Mouse (Mus musculus) stomach, embryonic 14.5 days (tissue): ENCODE data around the gene Prcd. TPM values are rescaled to one million over a fixed set of nuclear protein-coding genes. Genes with fewer than 3 reads are reported as not detected.

Experiments used
- ATAC-seq: fragments of 200-750 bp; cut with Nextera tagmentation; 2 replicates; pipeline ENCODE4 v1.8.0; 2017; ENCODE audit warnings: low read depth, moderate TSS enrichment; ENCODE audit not compliant: insufficient number of reproducible peaks, insufficient read depth, low FRiP score
- H3K27ac ChIP-seq: fragments of 300-500 bp; sonication (generic); 2 replicates; pipeline ENCODE4 v1.5.1; 2014; ENCODE audit warnings: mild to moderate bottlenecking, low read length, moderate library complexity, mixed read lengths
- H3K27me3 ChIP-seq: fragments of 300-500 bp; sonication (generic); 2 replicates; pipeline ENCODE4 v1.6.1; 2014; ENCODE audit warnings: low read length, control low read depth, mixed read lengths; ENCODE audit not compliant: control insufficient read depth, insufficient read depth
- H3K36me3 ChIP-seq: fragments of 300-500 bp; sonication (generic); 2 replicates; pipeline ENCODE4 v1.6.1; 2014; ENCODE audit warnings: mild to moderate bottlenecking, control low read depth, low read length, moderate library complexity, mixed read lengths; ENCODE audit not compliant: control insufficient read depth, insufficient read depth
- H3K4me1 ChIP-seq: fragments of 300-500 bp; sonication (generic); 2 replicates; pipeline ENCODE4 v1.6.1; 2014; ENCODE audit warnings: low read length, control low read depth, mixed read lengths; ENCODE audit not compliant: control insufficient read depth, insufficient read depth
- H3K4me2 ChIP-seq: fragments of 300-500 bp; sonication (generic); replicated peaks from 2 replicates; pipeline ENCODE4 v1.6.1; 2014; ENCODE audit warnings: low read depth, low read length, control low read depth
- H3K4me3 ChIP-seq: fragments of 300-500 bp; sonication (generic); 2 replicates; pipeline ENCODE4 v1.5.1; 2014; ENCODE audit warnings: low read depth, low read length, control low read depth
- H3K9ac ChIP-seq: fragments of 300-500 bp; sonication (generic); replicated peaks from 2 replicates; pipeline ENCODE4 v1.6.1; 2014; ENCODE audit warnings: low read depth, mild to moderate bottlenecking, control low read depth, low read length, moderate library complexity, mixed read lengths
- H3K9me3 ChIP-seq: fragments of 300-500 bp; sonication (generic); 2 replicates; pipeline ENCODE4 v1.6.1; 2016; ENCODE audit warnings: low read depth, low read length, control low read depth; ENCODE audit not compliant: control insufficient read depth
- WGBS: fragments of 180-500 bp; shearing (Covaris S2); extraction: QIAGEN DNeasy Blood & Tissue Kit; methylation state at CpG from one replicate; pipeline ENCODE4 v1.1.7; 2014; 5-methylcytosine and 5-hydroxymethylcytosine counted together
- polyA plus RNA-seq: library from polyadenylated mRNA; unstranded; fragments of >200 nt; fragmentation: Nextera tagmentation; extraction: Ambion mirVana; gene quantifications from 2 replicates; pipeline ENCODE4 v1.2.1, GENCODE M21; 2014

Prcd gene
- polyA plus RNA-seq, 1 experiment from 2014 or later: 1.2 TPM

GRCm38 (mm10) chr11:116693899-116694249 lies 40.5 kb downstream of the Prcd start:
- H3K27me3 ChIP-seq: 0 out of 2 replicates have a peak, but pooled peaks cover 9% of the 10 kb centered on the region
- ATAC-seq: peak; percentile 59; the same call in 1 of the 2 replicates
- H3K36me3 ChIP-seq: no peaks in the 10 kb centered on the region
- peak overlapping the region; percentile 89 for H3K27ac ChIP-seq
- no peaks in the 10 kb centered on the region for H3K9me3 ChIP-seq
- peak overlapping the region; percentile 51 for H3K4me3 ChIP-seq
- peak overlapping the region; percentile 85 for H3K4me2 ChIP-seq
- WGBS: 36% methylated on average over 4 of the region's 4 CpGs
- H3K4me1 ChIP-seq: 0 out of 2 replicates have a peak, but pooled peaks cover 6% of the 10 kb centered on the region
- peak overlapping the region; percentile 63 for H3K9ac ChIP-seq

DNA sequence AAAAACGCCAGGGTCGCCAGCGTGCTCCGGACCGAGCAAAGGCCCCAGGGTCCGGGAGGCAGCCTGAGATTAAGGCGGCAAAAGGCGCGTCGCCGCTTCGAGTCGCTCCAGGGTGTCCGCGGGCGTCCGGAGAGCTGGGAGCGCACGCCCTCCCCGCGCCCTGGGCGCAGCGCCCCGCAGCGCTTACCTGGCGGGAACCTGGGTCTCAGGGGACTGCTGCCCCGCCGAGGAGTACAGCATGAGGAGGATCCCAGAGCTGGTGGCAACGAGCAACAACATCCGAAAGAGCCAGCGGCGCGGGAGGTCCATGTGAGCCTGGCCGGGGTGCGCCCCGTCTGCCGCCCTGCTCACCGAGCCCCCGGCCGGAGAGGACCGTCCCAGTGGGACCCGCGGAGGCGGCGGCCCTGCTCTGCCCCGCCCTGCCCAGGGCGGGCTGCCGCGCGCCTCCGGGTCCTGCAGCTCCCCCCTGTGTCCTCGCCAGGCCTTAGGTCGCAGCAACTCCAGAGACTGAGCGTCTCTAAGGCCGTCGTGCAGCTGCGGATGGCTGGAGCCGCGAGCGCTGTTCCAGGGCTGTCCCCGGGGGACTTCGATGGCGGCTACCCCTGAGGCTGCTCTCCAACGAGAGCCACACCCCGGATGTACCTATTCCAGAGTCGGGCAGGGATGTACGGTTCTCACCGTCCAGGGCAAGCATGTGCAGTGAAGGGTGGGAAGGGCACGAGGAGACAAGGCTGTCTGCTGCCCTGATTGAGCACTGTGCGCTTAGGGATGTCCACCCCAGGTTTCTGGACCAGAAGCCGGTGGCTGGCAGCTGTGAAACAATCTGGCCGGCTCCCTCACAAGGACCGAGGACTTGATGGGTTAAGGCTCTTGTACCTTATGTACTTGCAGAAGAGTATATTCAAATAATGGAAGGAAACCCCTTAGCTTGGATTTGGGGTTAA lies 41.2 kb downstream of the Prcd start:
- Histone ChIP-seq H3K27me3 (0 out of 2 replicates have a peak, but pooled peaks cover 9% of the 10 kb centered on the region), H3K36me3 (no peaks in the 10 kb centered on the region), H3K9me3 (no peaks in the 10 kb centered on the region), H3K4me1 (0 out of 2 replicates have a peak, but pooled peaks cover 6% of the 10 kb centered on the region), H3K4me3 (peak overlapping the region; percentile 51), H3K4me2 (peak overlapping the region; percentile 85), H3K9ac (peak overlapping the region; percentile 63), H3K27ac (peak overlapping the region; percentile 89)
- 2% methylated on average over 73 of the region's 73 CpGs for WGBS
- peak; percentile 85 for ATAC-seq

DNA sequence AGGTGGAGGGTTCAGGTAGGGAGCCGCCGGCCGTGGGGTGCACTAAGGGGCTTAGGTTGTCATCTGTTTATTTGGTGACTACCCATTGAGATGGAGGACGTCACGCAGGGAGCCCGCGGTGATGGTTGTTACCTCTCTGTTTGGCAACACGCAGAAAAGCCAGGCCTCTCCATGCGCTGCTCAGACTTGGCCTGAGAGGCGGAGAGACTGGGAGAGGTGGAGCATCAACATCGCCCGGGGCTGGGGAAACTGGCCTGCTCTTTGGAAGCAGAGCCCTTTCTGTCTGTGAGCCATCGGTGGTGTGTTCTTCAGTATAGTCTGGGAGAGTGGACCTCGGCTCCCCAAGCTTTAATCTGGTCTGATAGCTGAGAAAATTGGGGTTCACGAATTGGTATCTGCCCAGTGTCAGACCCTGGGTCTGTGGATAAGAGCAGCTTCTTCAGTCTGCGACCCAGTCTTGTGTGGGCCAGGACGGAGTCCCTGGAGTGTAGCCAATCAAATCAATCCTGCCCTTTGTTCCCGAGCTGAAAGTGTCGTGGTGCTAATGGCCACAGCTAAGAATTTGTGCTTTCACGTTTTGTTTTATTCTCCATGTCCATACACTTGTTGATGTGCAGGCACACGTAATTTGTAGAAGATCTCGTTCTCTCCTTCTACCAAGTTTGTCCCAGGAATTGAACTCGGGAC lies 42.0 kb downstream of the Prcd start:
- ATAC-seq: no peak
- no peaks in the 10 kb centered on the region for H3K9me3 ChIP-seq
- H3K4me3 ChIP-seq: no peak overlapping the region
- no peaks in the 10 kb centered on the region for H3K36me3 ChIP-seq
- WGBS: 36% methylated on average over 23 of the region's 23 CpGs
- H3K27ac ChIP-seq: no peak overlapping the region
- 0 out of 2 replicates have a peak, but pooled peaks cover 6% of the 10 kb centered on the region for H3K4me1 ChIP-seq
- H3K9ac ChIP-seq: no peak overlapping the region
- H3K27me3 ChIP-seq: 0 out of 2 replicates have a peak, but pooled peaks cover 9% of the 10 kb centered on the region
- H3K4me2 ChIP-seq: peak overlapping the region; percentile 85; the same call in 1 of the 2 replicates

GRCm38 (mm10) chr11:116696426-116696825 lies 43.1 kb downstream of the Prcd start:
- H3K27ac ChIP-seq: no peak overlapping the region
- H3K4me3 ChIP-seq: no peak overlapping the region
- H3K36me3 ChIP-seq: no peaks in the 10 kb centered on the region
- no peak for ATAC-seq
- no peak overlapping the region for H3K4me2 ChIP-seq
- no peaks in the 10 kb centered on the region for H3K9me3 ChIP-seq
- no peak overlapping the region for H3K9ac ChIP-seq
- 0 out of 2 replicates have a peak, but pooled peaks cover 6% of the 10 kb centered on the region for H3K4me1 ChIP-seq
- 0 out of 2 replicates have a peak, but pooled peaks cover 9% of the 10 kb centered on the region for H3K27me3 ChIP-seq
- WGBS: 87% methylated on average over 4 of the region's 4 CpGs

- 0 out of 2 replicates have a peak, but pooled peaks cover 9% of the 10 kb centered on the region for H3K27me3 ChIP-seq
- no peak for ATAC-seq
- no peak overlapping the region for H3K9ac ChIP-seq
- no peaks in the 10 kb centered on the region for H3K9me3 ChIP-seq
- WGBS: 56% methylated on average over 9 of the region's 9 CpGs
- no peak overlapping the region for H3K4me2 ChIP-seq
- no peaks in the 10 kb centered on the region for H3K36me3 ChIP-seq
- H3K4me1 ChIP-seq: 0 out of 2 replicates have a peak, but pooled peaks cover 6% of the 10 kb centered on the region
- H3K4me3 ChIP-seq: no peak overlapping the region
- no peak overlapping the region for H3K27ac ChIP-seq
Measured at GRCm38 (mm10) chr11:116697521-116697920, 44.2 kb downstream of the Prcd start.

- Histone ChIP-seq H3K4me2 (no peak overlapping the region), H3K4me3 (no peak overlapping the region), H3K27ac (no peak overlapping the region), H3K9ac (no peak overlapping the region), H3K27me3 (no peaks in the 10 kb centered on the region), H3K36me3 (no peaks in the 10 kb centered on the region), H3K9me3 (no peaks in the 10 kb centered on the region), H3K4me1 (no peaks in the 10 kb centered on the region)
- WGBS: 51% methylated on average over 5 of the region's 5 CpGs
- no peak for ATAC-seq
Measured at GRCm38 (mm10) chr11:116701377-116701841, 48.1 kb downstream of the Prcd start.

DNA sequence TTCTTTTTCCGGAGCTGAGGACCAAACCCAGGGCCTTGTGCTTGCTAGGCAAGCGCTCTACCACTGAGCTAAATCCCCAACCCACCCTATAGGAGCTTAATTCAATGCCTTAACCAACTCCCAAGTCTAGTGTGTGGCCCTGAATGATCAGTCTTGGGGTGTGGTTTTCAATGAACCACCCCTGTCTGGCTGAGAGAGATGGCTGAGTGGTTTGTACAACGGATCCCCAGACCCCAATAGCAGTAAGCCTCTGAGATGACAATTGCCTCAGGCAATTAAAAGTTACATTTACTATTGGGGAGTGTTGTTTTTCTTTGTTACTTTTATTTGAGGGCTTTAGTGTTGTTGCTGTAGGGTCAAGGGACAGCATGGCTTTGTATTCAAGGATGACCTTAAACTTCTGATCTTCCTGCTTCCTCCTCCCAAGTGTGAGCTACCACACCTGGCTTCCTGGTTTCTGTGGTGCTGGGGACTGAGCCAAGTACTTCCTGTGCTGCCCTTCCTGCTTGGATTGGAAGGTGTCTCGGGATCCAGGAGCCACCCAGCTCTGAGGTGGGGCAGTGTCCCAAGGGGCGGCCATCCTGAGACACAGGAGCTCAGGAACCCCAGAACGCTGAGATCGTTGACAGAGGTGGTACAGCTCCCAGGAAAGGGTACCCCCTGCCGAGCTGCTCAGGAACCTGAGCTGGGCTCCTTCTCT lies 51.2 kb downstream of the Prcd start:
- Histone ChIP-seq H3K4me1 (no peaks in the 10 kb centered on the region), H3K9me3 (no peaks in the 10 kb centered on the region), H3K9ac (no peak overlapping the region), H3K36me3 (no peaks in the 10 kb centered on the region), H3K4me3 (no peak overlapping the region), H3K27me3 (no peaks in the 10 kb centered on the region), H3K27ac (no peak overlapping the region), H3K4me2 (no peak overlapping the region)
- WGBS: 89% methylated on average over 8 of the region's 8 CpGs
- no peak for ATAC-seq

DNA sequence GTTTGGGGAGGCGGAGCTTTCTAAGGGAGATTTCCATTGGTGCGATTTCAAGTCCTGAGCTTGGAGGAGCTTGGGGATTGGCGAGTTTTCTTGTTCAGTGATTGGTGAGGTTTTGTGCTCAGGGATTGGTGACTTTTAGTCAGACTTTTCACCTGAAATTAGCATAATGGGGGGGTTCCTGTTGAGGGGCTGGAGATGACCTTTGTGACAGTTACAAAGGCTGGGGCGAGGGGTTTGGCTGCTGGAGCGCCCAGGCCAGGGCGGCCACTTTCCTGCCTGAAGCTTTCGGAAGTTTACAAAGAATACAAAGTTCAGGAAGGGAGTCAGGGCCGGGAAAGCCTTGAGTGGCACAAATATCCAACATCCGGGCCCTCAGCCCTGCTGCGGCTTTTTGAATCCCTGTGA lies 51.9 kb downstream of the Prcd start:
- H3K36me3 ChIP-seq: no peaks in the 10 kb centered on the region
- H3K27ac ChIP-seq: no peak overlapping the region
- 92% methylated on average over 10 of the region's 10 CpGs for WGBS
- H3K4me1 ChIP-seq: 0 out of 2 replicates have a peak, but pooled peaks cover under 1% of the 10 kb centered on the region
- H3K27me3 ChIP-seq: no peaks in the 10 kb centered on the region
- no peak overlapping the region for H3K4me3 ChIP-seq
- H3K4me2 ChIP-seq: no peak overlapping the region
- ATAC-seq: no peak
- no peaks in the 10 kb centered on the region for H3K9me3 ChIP-seq
- H3K9ac ChIP-seq: no peak overlapping the region
